Mouse (Mus musculus): ENCODE results near the gene Lrrc1.

DNA sequence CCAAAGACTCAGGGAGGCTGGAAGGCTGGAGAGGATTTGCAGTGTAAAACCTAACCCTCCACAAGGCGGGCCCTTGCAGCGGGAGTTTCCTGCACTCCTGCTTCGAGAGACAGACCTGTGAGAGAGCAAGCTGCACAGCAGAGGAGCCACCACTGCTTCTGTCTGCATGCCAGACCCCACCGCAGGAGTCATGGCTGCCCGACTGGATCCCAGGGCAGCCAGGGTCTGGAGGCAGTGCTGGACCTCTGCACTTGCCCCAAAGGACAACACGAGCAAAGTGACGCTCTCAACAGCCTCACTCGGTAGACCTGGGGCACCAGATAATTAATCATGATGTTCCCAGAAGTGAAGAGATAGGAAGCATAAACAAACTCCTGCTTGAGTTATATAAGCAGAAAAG is 72.1 kb downstream of the Lrrc1 start:
- TF ChIP-seq CTCF (IDR thresholded peaks at IDR 0.05) (no peak), EP300 (IDR thresholded peaks at IDR 0.05) (no peak)

All from lung, postnatal 0 days (tissue).